Mouse (Mus musculus): ENCODE results near the gene Pipox.

Gene Pipox

GRCm38 (mm10) chr11:77847599-77848128, 46.2 kb downstream of the Pipox start:
- no peak for DNase-seq (ENCODE audit: low read depth)

DNA sequence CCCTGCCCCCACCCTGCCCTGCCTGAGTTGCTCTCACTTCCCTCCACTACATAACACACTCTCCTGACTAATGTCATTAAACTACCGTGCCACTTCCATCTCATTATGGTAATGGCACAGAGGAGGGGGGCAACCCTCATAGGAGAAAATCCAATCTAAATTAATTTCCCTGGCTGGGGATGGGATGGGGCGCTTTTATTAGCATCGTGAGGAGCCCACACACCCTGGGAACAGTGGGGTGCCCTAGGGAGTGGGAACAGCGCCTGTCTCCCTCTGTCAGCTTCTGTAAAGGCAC, 50.0 kb downstream of the Pipox start:
- no peak for DNase-seq (ENCODE audit: low read depth)

DNA sequence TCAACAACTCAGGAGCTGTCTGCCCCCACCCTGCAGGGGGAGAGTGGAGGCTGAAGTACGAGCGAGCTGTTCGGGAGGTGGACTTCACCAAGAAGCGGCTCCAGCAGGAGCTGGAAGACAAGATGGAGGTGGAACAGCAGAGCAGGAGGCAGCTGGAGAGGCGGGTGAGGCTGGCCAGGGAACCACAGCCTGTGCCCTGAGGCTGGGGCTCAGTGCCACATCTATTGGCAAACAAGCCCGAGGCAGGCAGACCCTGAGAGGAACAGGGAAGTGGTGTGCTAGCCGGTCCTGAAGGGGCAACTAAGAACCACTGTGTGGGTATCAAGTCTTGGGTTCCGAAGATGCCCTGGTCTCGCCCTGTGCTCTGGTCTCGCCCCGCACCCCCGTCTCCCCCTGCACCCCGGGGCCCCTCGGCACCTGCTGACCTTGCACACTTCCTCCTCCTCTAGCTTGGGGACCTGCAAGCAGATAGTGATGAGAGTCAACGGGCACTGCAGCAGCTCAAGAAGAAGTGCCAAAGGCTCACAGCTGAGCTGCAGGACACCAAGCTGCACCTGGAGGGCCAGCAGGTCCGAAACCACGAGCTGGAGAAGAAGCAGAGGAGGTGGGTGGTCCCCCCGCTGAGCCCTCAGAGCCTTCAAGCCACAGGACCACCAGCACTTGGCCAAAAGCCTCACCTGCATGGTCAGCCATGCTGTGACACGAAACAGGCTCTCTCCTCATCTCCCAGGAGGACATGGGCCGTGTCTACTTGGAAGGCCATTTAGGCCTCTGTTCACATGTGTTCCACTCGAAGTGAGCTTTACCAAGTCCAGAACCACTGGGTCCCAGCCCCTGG, 50.6 kb downstream of the Pipox start:
- DNase-seq (ENCODE audit: low read depth), result no peak

DNA sequence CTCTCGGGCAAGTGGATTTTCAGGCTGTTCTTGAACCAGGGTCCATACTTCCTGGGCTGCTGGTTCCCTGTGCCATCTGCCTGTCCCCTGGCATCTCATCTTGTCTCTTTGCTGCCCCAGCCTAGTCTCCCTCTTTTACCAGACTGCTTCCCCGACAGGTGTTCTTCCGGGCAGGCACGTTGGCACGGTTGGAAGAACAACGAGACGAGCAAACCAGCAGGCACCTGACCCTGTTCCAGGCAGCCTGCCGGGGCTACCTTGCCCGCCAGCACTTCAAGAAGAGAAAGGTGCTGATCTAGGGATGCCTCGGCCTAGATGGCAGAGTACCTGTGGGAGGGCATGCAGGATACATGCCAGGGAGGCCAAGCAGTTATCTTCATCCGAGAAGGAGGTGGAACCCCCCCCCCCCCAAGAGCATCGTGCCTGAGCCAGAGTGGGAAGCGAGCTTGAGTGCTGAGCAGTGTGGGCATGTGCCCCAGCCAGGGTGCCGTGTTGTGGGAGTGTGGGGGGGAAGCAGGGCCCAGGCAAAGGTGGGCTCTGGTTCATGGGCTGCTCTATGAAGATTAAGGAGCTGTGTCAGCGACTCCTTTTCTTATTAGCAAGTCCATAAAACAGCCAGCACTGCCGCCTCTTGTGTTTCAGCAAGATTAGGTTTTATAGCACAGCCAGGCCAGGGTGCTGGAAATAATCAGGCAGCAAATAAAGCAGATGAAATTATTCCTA, 53.2 kb downstream of the Pipox start:
- no peak for DNase-seq (ENCODE audit: low read depth)

DNA sequence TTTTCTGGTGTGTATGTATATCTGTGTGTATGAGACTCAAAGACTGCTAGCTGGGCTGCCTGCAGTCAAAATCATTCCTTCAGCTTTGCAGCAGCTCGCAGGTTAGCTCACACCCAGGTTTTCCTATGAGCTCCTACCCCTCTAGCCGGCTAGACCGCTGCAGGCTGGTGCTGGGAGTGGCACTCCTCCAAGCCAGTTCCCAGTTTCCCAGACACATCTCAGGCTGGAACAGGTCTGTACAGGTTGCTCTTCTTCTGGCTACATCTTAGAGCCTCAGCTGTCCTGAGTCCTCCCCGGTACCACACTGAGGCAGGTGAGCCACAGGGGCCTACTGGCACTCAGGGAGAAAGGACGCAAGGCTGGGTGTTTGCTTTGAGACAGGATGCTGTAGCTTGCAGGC, 56.0 kb downstream of the Pipox start:
- no peak for DNase-seq (ENCODE audit: low read depth)

DNA sequence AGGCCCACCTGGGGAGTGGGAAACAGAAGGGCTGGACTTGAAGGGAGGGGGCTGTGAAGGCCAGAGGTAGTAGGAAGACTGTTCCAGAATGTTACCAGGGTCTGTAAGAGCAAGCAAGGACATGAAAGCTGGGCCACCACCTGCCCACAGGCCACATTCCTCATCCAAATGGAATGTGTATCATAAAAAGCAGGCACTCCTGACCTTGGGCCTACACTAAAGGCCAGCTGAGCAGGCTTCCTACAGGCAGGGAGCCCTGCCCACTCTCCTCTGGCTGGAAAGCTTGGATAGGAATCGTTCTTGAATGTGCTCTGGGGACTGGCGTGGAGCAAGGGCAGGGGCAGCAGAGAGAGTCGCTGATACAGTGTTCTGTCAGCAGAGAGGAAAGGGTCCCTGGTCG, 57.1 kb downstream of the Pipox start:
- no peak for DNase-seq (ENCODE audit: low read depth)

DNA sequence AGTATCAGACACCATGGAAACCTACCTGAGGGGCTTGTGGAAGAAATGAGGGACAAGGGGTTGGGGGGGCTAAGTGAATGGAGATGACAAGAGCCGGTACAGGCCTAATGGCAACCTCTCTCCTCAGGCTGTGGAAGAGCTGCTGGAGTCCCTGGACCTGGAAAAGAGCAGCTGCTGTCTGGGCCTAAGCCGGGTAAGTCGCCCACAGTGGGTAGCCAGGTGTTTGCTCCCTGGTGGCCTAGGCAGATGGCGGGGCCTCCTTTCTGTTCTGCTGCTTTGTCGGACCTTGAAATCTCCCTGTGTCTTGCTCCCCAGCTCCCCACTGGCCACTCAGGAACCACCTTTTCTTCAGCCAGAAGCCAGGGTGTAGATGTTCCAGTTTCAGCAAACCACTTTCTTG, 57.6 kb downstream of the Pipox start:
- DNase-seq (ENCODE audit: low read depth), result no peak

- DNase-seq (ENCODE audit: low read depth), result no peak
Observed at GRCm38 (mm10) chr11:77835109-77835508, 58.8 kb downstream of the Pipox start.

GRCm38 (mm10) chr11:77832541-77832940, 61.4 kb downstream of the Pipox start:
- no peak for DNase-seq (ENCODE audit: low read depth)

DNA sequence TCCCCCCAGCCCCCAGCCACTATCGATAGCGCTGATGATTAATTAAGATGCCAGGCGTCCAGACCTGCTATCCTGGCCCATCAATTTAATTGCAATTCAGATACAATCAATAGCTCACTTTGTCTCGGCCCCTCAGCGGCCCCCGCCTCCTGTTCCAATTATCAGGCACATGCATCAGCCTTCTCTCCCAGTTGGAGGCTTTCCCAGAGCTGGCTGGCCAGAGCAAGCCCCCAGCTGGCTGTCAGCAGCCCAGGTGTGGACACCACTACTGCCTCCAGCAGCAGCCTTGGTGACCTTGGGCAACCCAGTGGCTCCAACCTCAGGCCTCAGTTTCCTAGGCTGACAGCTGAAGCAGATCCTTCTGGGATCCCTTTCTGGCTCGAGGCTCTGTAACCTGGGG, 63.0 kb downstream of the Pipox start:
- no peak for DNase-seq (ENCODE audit: low read depth)
